Mouse (Mus musculus): ENCODE measurements around the gene Cacna1i. TPM values are rescaled to one million over a fixed set of nuclear protein-coding genes. Genes with fewer than 3 reads are reported as not detected.

Gene Cacna1i
- polyA plus RNA-seq, 1 experiment from 2014 or later: not detected

DNA sequence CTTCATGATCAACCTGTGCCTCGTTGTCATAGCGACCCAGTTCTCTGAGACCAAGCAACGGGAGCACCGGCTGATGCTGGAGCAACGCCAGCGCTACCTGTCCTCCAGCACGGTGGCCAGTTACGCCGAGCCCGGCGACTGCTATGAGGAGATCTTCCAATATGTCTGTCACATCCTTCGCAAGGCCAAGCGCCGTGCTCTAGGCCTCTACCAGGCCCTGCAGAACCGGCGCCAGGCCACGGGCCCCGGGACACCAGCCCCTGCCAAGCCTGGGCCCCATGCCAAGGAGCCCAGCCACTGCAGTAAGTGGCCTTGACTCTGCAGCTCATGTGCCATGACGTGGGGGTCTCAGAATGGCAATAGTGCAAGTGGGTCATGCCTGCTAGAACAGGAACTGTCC is 71.8 kb downstream of the Cacna1i start:
- no peaks in the 10 kb centered on the region for H3K36me3 ChIP-seq
- H3K27ac ChIP-seq: 0 out of 2 replicates have a peak overlapping the region, but pooled peaks have one; percentile 3
- 87% methylated on average over 19 of the region's 19 CpGs for WGBS
- no peak overlapping the region for H3K4me3 ChIP-seq
- peaks cover 32% of the 10 kb centered on the region; the same call in 1 of the 2 replicates for H3K27me3 ChIP-seq (ENCODE audit: insufficient read depth, poor library complexity, severe bottlenecking)
- H3K4me1 ChIP-seq: peaks cover 3% of the 10 kb centered on the region
- no peaks in the 10 kb centered on the region for H3K9me3 ChIP-seq
- DNase-seq (ENCODE audit: low spot score): no peak

DNA sequence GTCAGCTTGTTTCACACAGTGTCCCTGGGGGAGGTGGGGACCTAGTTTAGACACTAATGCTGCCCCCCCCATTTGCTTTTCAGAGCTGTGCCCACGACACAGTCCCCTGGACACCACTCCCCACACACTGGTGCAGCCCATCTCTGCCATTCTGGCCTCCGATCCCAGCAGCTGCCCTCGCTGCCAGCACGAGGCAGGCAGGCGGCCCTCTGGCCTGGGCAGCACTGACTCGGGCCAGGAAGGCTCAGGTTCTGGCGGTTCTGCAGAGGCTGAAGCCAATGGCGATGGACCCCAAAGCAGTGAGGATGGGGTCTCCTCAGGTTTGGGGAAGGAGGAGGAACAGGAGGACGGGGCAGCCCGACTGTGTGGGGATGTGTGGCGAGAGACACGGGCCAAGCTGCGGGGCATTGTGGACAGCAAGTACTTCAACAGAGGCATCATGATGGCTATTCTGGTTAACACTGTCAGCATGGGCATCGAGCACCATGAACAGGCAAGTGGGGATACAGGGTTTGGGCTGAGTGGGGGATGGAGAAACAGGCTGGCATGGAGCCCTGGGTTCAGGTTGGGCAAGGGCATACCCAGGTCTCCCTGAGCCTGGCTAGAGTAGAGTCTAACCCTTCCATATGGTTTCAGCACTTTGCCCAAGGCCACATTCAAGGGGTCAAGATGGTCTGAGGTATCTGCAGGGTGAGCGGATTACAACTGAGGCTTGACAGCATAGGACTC is 74.9 kb downstream of the Cacna1i start:
- DNase-seq (ENCODE audit: low spot score): no peak
- WGBS: 88% methylated on average over 15 of the region's 15 CpGs
- no peaks in the 10 kb centered on the region for H3K36me3 ChIP-seq
- H3K4me3 ChIP-seq: no peak overlapping the region
- H3K9me3 ChIP-seq: no peaks in the 10 kb centered on the region
- peaks cover 37% of the 10 kb centered on the region for H3K27me3 ChIP-seq (ENCODE audit: insufficient read depth, poor library complexity, severe bottlenecking)
- no peak overlapping the region for H3K27ac ChIP-seq
- H3K4me1 ChIP-seq: peaks cover 20% of the 10 kb centered on the region

DNA sequence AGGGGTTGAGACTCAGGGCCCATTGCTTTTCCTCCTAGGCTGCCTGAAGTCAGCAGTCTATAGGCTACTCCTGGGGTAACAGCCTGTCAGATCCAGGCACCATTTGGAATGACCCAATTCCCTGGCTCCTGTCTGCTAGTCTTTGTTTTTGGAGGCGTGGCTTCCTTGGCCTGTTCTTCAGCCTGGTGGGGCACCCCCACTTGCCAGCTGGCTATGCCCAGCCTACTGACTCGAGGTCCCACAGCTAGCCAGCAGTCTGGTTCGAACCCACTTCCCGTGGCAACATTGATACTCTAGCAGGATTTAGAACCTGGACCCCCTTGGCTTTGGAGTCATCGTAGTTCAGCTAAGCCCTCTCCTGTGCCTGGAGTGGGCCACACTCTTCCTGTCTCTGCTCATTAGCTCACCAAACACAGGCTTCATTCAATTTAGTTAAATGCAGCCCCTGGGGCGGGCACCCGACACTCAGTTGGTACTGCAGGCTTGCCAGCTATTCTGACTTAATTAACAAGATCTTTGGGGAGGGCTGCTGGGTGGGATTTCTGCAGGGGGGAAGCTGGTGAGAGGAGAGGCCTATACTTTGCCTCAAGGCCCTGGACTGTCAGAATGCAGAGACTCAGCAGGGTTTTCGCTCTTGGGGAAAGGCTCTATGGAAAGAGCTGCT is 75.6 kb downstream of the Cacna1i start:
- H3K4me1 ChIP-seq: peaks cover 22% of the 10 kb centered on the region
- H3K27me3 ChIP-seq (ENCODE audit: insufficient read depth, poor library complexity, severe bottlenecking): peaks cover 44% of the 10 kb centered on the region
- no peak for DNase-seq (ENCODE audit: low spot score)
- 79% methylated on average over 8 of the region's 8 CpGs for WGBS
- H3K4me3 ChIP-seq: no peak overlapping the region
- no peaks in the 10 kb centered on the region for H3K36me3 ChIP-seq
- no peaks in the 10 kb centered on the region for H3K9me3 ChIP-seq
- H3K27ac ChIP-seq: no peak overlapping the region

DNA sequence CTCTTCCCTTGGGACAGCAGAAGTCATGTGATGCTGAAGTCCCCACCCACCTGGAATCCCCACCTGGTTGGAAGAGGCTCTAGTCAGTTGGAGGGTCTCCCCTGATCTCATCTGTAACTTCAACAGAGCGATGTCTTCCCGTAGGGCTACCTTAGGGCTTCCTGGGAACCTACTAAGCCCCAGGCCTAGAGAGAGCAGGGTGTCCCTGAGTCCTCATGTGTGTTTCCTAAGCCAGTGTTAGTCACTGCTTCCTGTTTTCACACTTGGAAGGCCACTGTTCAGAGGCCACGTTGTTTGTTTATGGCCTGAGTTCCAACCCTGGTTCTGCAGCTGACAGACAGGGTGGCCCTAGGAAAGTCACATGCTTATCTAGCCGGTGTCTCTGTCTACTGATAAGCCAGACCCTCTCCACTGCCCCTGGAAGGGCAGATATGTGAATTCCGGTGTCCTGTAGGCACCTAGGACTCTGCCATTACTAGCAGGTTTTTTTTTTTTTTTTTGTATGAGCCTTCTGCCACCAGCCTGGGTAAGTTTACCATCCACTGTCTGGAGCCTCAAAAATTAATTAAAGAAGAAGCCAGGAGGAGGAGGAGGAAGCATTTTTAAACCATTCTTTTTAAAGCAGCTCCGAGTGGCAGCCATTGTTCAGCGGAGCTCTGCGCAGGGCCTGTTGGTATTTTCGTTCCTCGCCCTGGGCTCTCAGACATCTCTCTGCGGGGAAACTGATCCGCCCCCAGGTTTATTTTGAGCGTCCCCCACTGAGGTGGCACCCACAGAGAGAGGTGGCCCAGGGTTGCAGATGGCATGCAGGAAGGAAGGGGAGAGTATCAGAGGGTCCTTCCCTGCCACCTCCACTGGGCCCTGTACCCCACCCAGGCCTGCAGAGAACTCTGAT is 77.0 kb downstream of the Cacna1i start:
- no peaks in the 10 kb centered on the region for H3K9me3 ChIP-seq
- no peaks in the 10 kb centered on the region for H3K36me3 ChIP-seq
- WGBS: 41% methylated on average over 13 of the region's 13 CpGs
- DNase-seq (ENCODE audit: low spot score): no peak
- peaks cover 48% of the 10 kb centered on the region for H3K27me3 ChIP-seq (ENCODE audit: insufficient read depth, poor library complexity, severe bottlenecking)
- peaks cover 22% of the 10 kb centered on the region for H3K4me1 ChIP-seq
- no peak overlapping the region for H3K4me3 ChIP-seq
- peak overlapping the region; percentile 42 for H3K27ac ChIP-seq

DNA sequence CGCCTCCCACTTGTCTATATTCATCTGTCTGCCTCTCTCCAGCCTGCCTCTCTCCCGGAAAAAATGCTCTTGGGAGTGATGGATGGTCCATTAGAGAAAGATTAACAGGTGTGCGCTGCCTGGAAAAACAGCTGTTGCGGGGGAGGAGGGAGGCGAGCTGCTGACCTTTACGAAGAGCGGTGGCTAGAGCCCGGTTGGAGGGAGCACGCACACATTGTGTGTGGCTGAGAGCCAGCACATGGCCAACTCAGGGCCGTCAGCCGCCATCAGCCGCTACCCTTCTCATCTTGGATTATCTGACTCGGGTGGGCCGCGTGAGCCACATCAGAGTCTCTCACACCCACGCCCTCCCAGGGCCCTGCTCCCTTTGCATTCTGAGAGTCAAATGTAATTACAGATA is 79.9 kb downstream of the Cacna1i start:
- Histone ChIP-seq H3K9me3 (no peaks in the 10 kb centered on the region), H3K4me3 (peak overlapping the region; percentile 19; the same call in 1 of the 2 replicates), H3K27ac (no peak overlapping the region), H3K36me3 (no peaks in the 10 kb centered on the region), H3K4me1 (peaks cover 28% of the 10 kb centered on the region), H3K27me3 (ENCODE audit: insufficient read depth, poor library complexity, severe bottlenecking) (peaks cover 65% of the 10 kb centered on the region)
- DNase-seq (ENCODE audit: low spot score): no peak
- WGBS: 26% methylated on average over 16 of the region's 16 CpGs

DNA sequence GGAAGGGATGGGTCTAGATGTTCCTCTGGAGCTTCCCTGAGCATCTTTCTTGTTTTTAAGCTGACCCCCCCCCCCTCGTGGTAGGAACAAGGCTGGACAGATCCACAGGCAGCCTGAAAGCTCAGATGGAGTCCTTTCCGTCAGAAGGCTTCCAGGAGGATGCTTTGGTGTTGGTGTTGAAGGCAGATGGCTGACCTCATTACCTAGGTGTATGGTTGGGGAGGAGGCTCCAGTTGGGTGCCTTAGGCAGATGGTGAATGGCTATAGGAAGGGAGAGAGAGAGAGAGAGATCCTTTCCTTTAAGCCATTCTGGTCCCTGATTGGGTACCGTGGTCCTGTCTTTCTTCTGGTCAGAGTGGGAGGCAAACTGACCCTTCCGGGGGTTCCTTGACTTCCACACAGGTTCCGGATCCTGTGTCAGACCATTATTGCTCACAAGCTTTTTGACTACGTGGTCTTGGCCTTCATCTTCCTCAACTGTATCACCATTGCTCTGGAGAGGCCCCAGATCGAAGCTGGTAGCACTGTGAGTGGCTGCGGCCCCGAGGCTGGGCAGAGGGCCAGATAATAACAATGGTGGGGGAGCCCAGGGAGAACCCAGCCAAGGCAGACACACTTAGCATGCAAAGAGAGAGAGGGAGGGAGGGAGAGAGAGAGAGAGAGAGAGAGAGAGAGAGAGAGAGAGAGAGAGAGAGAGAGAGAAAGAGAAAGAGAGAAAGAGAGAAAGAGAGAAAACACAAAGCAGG is 86.4 kb downstream of the Cacna1i start:
- 72% methylated on average over 9 of the region's 9 CpGs for WGBS
- Histone ChIP-seq H3K4me3 (no peak overlapping the region), H3K9me3 (no peaks in the 10 kb centered on the region)

DNA sequence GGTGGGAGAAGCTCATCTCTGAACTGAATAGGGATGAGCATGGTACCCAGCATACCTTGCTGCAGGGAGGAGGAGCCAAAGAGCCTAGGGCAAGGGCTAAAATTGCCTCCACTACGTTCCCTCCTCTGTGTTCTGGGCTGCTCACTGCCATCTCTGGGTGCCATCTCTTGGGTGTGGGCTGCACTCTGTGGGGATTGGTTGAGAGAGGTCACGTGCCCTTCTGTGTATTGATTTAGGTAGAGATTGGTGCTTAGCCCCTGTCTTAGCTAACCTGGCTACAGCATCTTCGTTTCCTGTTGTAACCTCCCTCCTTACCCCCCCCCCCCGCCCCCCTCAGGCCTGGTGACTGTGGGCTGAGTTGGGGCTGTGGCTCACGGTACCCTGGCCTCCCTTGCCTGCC is 87.8 kb downstream of the Cacna1i start:
- peaks cover 46% of the 10 kb centered on the region for H3K27me3 ChIP-seq (ENCODE audit: insufficient read depth, poor library complexity, severe bottlenecking)
- no peak overlapping the region for H3K27ac ChIP-seq
- no peak for DNase-seq (ENCODE audit: low spot score)
- WGBS: 73% methylated on average over 5 of the region's 5 CpGs
- no peaks in the 10 kb centered on the region for H3K36me3 ChIP-seq
- no peak overlapping the region for H3K4me3 ChIP-seq
- 0 out of 2 replicates have a peak, but pooled peaks cover 5% of the 10 kb centered on the region for H3K4me1 ChIP-seq
- no peaks in the 10 kb centered on the region for H3K9me3 ChIP-seq

More for the DNA sequence above, 86.4 kb downstream of the Cacna1i start:
- no peak for DNase-seq (ENCODE audit: low spot score)
- Histone ChIP-seq H3K27me3 (ENCODE audit: insufficient read depth, poor library complexity, severe bottlenecking) (peaks cover 61% of the 10 kb centered on the region), H3K4me1 (0 out of 2 replicates have a peak, but pooled peaks cover 6% of the 10 kb centered on the region), H3K27ac (no peak overlapping the region), H3K36me3 (no peaks in the 10 kb centered on the region)

DNA sequence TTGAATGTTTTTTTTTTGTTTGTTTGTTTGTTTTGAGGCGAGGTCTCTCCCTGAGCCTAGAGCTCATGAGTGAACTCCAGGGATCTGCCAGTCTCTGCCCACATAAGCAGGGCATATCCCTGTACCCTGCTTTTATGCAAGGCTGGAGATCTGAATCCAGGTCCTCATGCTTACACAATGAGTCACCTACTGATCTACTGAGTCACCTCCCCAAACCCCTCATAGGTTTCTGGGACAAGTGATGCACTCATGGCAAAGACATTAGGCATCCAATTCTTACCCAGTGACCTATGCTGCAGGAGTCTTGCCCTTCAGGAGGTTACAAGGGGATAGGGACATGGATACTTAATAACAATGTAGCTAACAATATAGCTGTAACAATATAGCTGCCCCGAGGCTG is 100.1 kb downstream of the Cacna1i start:
- no peaks in the 10 kb centered on the region for H3K36me3 ChIP-seq
- DNase-seq (ENCODE audit: low spot score): no peak
- WGBS: 71% methylated on average over 2 of the region's 2 CpGs
- H3K4me1 ChIP-seq: 0 out of 2 replicates have a peak, but pooled peaks cover 9% of the 10 kb centered on the region
- peaks cover 66% of the 10 kb centered on the region for H3K27me3 ChIP-seq (ENCODE audit: insufficient read depth, poor library complexity, severe bottlenecking)
- no peak overlapping the region for H3K27ac ChIP-seq
- no peak overlapping the region for H3K4me3 ChIP-seq
- H3K9me3 ChIP-seq: no peaks in the 10 kb centered on the region

DNA sequence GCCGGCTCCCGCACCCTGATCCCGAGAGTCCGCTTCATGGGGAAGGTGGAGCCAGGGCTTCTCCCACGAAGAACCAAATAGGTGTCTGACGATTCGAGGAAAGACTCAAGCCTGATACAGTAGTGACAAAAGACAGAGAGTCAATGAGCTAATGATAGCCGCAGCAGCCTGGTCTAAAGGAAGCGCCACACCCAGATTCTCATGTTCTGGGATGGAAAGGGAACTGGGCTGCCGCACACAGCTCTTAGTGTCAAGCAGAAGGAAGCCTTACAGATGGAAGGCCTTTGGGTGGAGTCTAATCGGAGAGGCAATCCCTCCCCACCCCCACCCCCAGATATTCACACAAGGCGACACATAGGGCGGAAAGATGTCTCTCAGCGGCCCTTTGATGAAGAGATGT is 104.8 kb downstream of the Cacna1i start:
- H3K27me3 ChIP-seq (ENCODE audit: insufficient read depth, poor library complexity, severe bottlenecking): peaks cover 87% of the 10 kb centered on the region

DNA sequence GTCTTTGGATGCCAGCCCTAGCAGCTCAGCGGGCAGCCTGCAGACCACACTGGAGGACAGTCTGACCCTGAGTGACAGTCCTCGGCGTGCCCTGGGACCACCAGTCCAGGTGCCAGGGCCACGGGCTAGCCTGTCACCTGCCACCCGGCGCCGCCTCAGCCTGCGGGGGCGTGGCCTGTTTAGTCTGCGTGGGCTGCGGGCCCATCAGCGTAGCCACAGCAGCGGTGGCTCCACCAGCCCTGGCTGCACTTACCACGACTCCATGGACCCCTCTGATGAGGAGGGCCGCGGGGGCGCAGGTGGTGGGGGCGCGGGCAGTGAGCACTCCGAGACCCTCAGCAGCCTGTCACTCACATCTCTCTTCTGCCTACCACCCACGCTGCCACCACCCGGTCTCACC is 108.0 kb downstream of the Cacna1i start:
- Histone ChIP-seq H3K4me1 (peaks cover 19% of the 10 kb centered on the region; the same call in 1 of the 2 replicates), H3K27me3 (ENCODE audit: insufficient read depth, poor library complexity, severe bottlenecking) (peaks cover 58% of the 10 kb centered on the region), H3K9me3 (0 out of 2 replicates have a peak, but pooled peaks cover 2% of the 10 kb centered on the region), H3K27ac (peak overlapping the region; percentile 37), H3K4me3 (no peak overlapping the region), H3K36me3 (no peaks in the 10 kb centered on the region)
- no peak for DNase-seq (ENCODE audit: low spot score)
- 53% methylated on average over 22 of the region's 22 CpGs for WGBS

More for the DNA sequence above, 104.8 kb downstream of the Cacna1i start:
- Histone ChIP-seq H3K4me1 (peaks cover 16% of the 10 kb centered on the region; the same call in 1 of the 2 replicates), H3K27ac (no peak overlapping the region), H3K4me3 (no peak overlapping the region), H3K36me3 (no peaks in the 10 kb centered on the region), H3K9me3 (no peaks in the 10 kb centered on the region)
- WGBS: 68% methylated on average over 14 of the region's 14 CpGs
- no peak for DNase-seq (ENCODE audit: low spot score)

DNA sequence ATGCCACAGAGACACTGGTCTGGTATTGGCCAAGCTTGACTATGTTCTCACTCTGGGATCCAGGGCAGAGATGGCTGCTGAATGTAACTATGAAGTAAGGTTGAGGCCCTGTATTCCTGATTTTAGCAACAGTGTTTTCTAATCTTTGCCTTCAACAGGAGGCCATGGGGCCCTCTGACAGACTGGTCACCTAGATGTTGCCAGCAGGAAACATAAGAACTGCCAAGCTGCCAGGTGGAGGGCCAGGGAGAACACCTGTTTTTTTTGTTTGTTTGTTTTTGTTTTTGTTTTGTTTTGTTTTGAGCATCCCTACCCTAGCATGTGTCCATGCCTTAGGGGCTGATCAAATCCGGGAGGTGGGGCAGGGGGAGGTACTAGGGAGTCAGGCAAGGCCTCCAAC is 112.4 kb downstream of the Cacna1i start:
- H3K27ac ChIP-seq: no peak overlapping the region
- 79% methylated on average over 1 of the region's 1 CpGs for WGBS
- peaks cover 34% of the 10 kb centered on the region; the same call in 1 of the 2 replicates for H3K27me3 ChIP-seq (ENCODE audit: insufficient read depth, poor library complexity, severe bottlenecking)
- DNase-seq (ENCODE audit: low spot score): no peak
- no peaks in the 10 kb centered on the region for H3K36me3 ChIP-seq
- H3K9me3 ChIP-seq: 0 out of 2 replicates have a peak, but pooled peaks cover 2% of the 10 kb centered on the region
- H3K4me1 ChIP-seq: peaks cover 14% of the 10 kb centered on the region; the same call in 1 of the 2 replicates
- no peak overlapping the region for H3K4me3 ChIP-seq

DNA sequence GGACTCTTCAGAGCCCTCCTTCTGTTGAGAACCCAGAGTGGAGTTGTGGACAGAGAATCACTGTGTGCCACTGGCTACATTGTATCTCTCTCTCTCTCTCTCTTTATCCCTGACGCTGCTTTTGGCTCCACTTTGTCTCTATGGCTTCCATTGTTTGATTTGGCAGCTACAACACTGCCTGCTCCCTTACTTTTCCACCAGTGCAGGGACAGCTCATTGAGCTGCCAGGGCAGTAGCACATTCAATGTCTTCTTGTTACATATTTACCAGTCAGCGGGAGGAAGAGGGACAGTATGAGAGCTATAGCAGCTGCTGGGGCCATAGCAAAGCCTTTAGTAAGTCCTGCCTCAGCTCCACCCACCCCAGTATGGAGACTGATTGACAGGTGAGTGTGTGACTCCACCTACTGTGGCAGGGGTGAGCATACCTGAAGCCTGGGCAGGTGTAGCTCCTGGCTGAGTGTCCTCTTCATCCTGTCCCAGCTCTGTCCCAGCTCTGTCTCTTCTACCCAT is 114.4 kb downstream of the Cacna1i start:
- Histone ChIP-seq H3K4me1 (peaks cover 6% of the 10 kb centered on the region; the same call in 1 of the 2 replicates), H3K4me3 (no peak overlapping the region), H3K36me3 (no peaks in the 10 kb centered on the region), H3K9me3 (peaks cover 7% of the 10 kb centered on the region; the same call in 1 of the 2 replicates), H3K27ac (no peak overlapping the region), H3K27me3 (ENCODE audit: insufficient read depth, poor library complexity, severe bottlenecking) (peaks cover 25% of the 10 kb centered on the region; the same call in 1 of the 2 replicates)
- 51% methylated on average over 2 of the region's 2 CpGs for WGBS
- DNase-seq (ENCODE audit: low spot score): no peak

Data from heart, embryonic 10.5 days (tissue).